Mouse (Mus musculus) G1E (cell line): ENCODE data around the gene Adh1. TPM values are rescaled to one million over a fixed set of nuclear protein-coding genes. Genes with fewer than 3 reads are reported as not detected.
A peak's percentile ranks its signal among the peaks of the same experiment; 100 is the strongest.

Experiments
- ATAC-seq: 2 replicates; pipeline ENCODE4 v1.8.0; 2016; ENCODE audit warnings: mild to moderate bottlenecking; ENCODE audit not compliant: insufficient number of reproducible peaks, poor library complexity, low FRiP score, severe bottlenecking; ENCODE audit errors: extremely low read depth
- DNase-seq: peaks from one replicate; pipeline ENCODE4 v3.0.0; 2012; ENCODE audit warnings: low spot score
- H3K27me3 ChIP-seq: 2 replicates; pipeline ENCODE4 v1.6.1; 2012; ENCODE audit warnings: mild to moderate bottlenecking, low read length, inconsistent platforms; ENCODE audit not compliant: insufficient read depth
- H3K36me3 ChIP-seq: replicated peaks from 2 replicates; pipeline ENCODE3; 2012; ENCODE audit warnings: mild to moderate bottlenecking, inconsistent platforms
- H3K4me1 ChIP-seq: 2 replicates; pipeline ENCODE4 v1.6.1; 2012; ENCODE audit warnings: low read depth, low read length, inconsistent platforms, mixed read lengths; ENCODE audit not compliant: insufficient read depth
- H3K4me3 ChIP-seq: 2 replicates; pipeline ENCODE4 v1.5.1; 2012; ENCODE audit warnings: low read depth, mild to moderate bottlenecking, inconsistent platforms, low read length, moderate library complexity, mixed read lengths
- H3K9me3 ChIP-seq: replicated peaks from 2 replicates; pipeline ENCODE4 v1.6.1; 2012; ENCODE audit warnings: inconsistent platforms
- CTCF ChIP-seq: IDR thresholded peaks from 2 replicates; pipeline ENCODE4 v1.5.1; 2012; ENCODE audit warnings: low read depth, low read length, inconsistent platforms, mixed read lengths
- GATA1 ChIP-seq: IDR thresholded peaks from 2 replicates; pipeline ENCODE4 v1.6.1; 2012; ENCODE audit warnings: borderline replicate concordance, low read length, inconsistent platforms, mixed read lengths
- GATA2 ChIP-seq: IDR thresholded peaks from 2 replicates; pipeline ENCODE4 v1.6.1; 2012; ENCODE audit warnings: low read depth, low read length, inconsistent platforms, borderline replicate concordance
- POLR2AphosphoS5 ChIP-seq: IDR thresholded peaks from 2 replicates; pipeline ENCODE4 v1.6.1; 2012; ENCODE audit warnings: low read depth, low read length, inconsistent platforms; ENCODE audit not compliant: insufficient replicate concordance
- TAL1 ChIP-seq: conservative IDR thresholded peaks from 2 replicates; pipeline ENCODE4 v1.6.1; 2012; ENCODE audit warnings: low read depth, low read length, inconsistent platforms, mixed read lengths
- polyA plus RNA-seq: library from polyadenylated mRNA; stranded (reverse); fragments of >175 nt; gene quantifications from 2 replicates; pipeline ENCODE4 v1.2.3, GENCODE M21; 2012
- total RNA-seq, 2 experiments: library from RNA; stranded (forward) in 1 of 2; stranded (reverse) in 1 of 2; fragments of 200-1000 nt in 1 of 2; fragments of >200 nt in 1 of 2; fragmentation: Nextera tagmentation in 1 of 2; gene quantifications; 2 replicates each; pipeline ENCODE4 v1.2.3; 2014 to 2017

Adh1 gene
- total and polyA plus RNA-seq, 3 experiments, result 0.33 TPM; not detected in 2

GRCm38 (mm10) chr3:138221116-138221515 is 39.7 kb upstream of the Adh1 start:
- no peak for DNase-seq
- no peaks in the 10 kb centered on the region for H3K36me3 ChIP-seq
- H3K27me3 ChIP-seq, result peaks cover 5% of the 10 kb centered on the region; the same call in 1 of the 2 replicates
- TF ChIP-seq CTCF (no peak), POLR2AphosphoS5 (no peak), GATA2 (no peak), TAL1 (no peak), GATA1 (no peak)
- H3K4me3 ChIP-seq, result no peak overlapping the region
- H3K4me1 ChIP-seq, result no peaks in the 10 kb centered on the region
- ATAC-seq, result no peak
- no peaks in the 10 kb centered on the region for H3K9me3 ChIP-seq

DNA sequence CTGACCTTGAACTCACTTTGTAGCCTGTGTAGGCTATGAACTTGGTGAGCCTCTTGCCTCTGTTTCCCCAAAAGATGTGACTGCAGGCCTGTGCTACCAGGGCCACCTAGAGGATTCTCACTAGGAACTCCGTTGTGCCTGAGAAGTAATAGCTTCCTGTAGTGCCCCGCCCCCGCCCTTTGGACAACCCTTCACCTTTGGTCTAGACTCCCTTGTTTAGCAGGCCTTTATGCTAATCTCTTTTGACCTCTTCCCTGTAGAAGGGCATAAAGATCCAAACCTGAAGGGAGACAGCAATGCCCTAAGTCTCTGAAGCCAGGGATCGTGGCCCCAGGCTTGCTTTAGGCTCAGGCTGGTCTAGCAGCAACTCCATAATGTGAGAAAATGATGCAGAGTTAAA is 38.3 kb upstream of the Adh1 start:
- H3K9me3 ChIP-seq, result no peaks in the 10 kb centered on the region
- TF ChIP-seq POLR2AphosphoS5 (no peak), GATA2 (no peak), GATA1 (no peak), TAL1 (no peak)
- no peaks in the 10 kb centered on the region for H3K36me3 ChIP-seq
- H3K4me3 ChIP-seq, result no peak overlapping the region
- ATAC-seq (no peak), DNase-seq (no peak)
- H3K27me3 ChIP-seq, result peaks cover 5% of the 10 kb centered on the region; the same call in 1 of the 2 replicates
- H3K4me1 ChIP-seq, result no peaks in the 10 kb centered on the region

DNA sequence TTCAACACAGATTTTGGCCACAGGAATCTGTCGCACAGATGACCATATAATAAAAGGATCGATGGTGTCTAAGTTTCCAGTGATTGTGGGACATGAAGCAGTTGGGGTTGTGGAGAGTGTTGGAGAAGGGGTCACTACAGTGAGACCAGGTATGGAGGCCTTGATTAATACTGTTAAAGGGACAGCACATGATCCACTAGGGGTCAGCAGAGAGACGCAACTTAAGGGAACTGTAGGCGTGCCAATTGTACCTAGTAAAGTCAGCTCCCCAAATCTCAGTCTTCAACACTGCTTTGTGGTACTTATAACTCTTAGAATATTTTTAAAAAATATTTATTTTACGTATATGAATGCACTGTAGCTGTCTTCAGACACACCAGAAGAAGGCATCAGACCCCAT is 37.8 kb upstream of the Adh1 start:
- Histone ChIP-seq H3K4me3 (no peak overlapping the region), H3K27me3 (peaks cover 5% of the 10 kb centered on the region; the same call in 1 of the 2 replicates), H3K36me3 (no peaks in the 10 kb centered on the region), H3K9me3 (no peaks in the 10 kb centered on the region), H3K4me1 (no peaks in the 10 kb centered on the region)
- DNase-seq, result peak; percentile 19
- no peak for ATAC-seq
- TF ChIP-seq CTCF (peak; percentile 51), GATA1 (no peak), GATA2 (no peak), TAL1 (no peak)

- no peak for ATAC-seq
Observed at GRCm38 (mm10) chr3:138224363-138224954, 36.3 kb upstream of the Adh1 start.

GRCm38 (mm10) chr3:138225331-138225730 is 35.5 kb upstream of the Adh1 start:
- TF ChIP-seq CTCF, result no peak
- TF ChIP-seq GATA2, result no peak
- no peak for TF ChIP-seq TAL1
- TF ChIP-seq GATA1, result no peak
- no peak for TF ChIP-seq POLR2AphosphoS5
- H3K27me3 ChIP-seq, result peaks cover 9% of the 10 kb centered on the region; the same call in 1 of the 2 replicates
- no peak overlapping the region for H3K4me3 ChIP-seq
- no peaks in the 10 kb centered on the region for H3K9me3 ChIP-seq
- ATAC-seq, result no peak
- H3K36me3 ChIP-seq, result no peaks in the 10 kb centered on the region
- no peaks in the 10 kb centered on the region for H3K4me1 ChIP-seq
- DNase-seq, result no peak

More at GRCm38 (mm10) chr3:138224363-138224954, 36.3 kb upstream of the Adh1 start:
- Histone ChIP-seq H3K4me3 (no peak overlapping the region), H3K4me1 (no peaks in the 10 kb centered on the region), H3K27me3 (peaks cover 5% of the 10 kb centered on the region; the same call in 1 of the 2 replicates), H3K36me3 (no peaks in the 10 kb centered on the region), H3K9me3 (no peaks in the 10 kb centered on the region)
- TF ChIP-seq POLR2AphosphoS5, result no peak
- TF ChIP-seq CTCF, result no peak
- DNase-seq, result no peak

DNA sequence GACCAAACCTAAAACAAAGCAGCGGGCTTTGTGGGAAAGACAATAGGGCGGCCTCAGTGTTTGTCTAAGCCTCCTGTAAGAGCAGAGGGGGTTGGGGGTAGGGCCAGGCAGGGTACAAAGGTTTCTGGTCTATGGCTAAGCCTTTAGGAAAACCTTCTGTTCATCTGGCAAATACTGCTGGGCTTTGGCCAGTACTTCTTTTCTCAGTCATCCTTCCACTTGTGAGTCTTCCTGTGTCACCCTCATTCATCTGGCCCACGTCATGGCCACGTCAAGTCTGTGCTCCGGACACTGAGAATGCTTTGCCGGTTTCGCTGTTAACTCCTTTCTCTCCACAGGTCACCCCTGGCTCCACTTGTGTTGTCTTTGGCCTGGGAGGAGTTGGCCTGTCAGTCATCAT is 34.9 kb upstream of the Adh1 start:
- H3K36me3 ChIP-seq, result no peaks in the 10 kb centered on the region
- no peak overlapping the region for H3K4me3 ChIP-seq
- H3K9me3 ChIP-seq, result no peaks in the 10 kb centered on the region
- H3K4me1 ChIP-seq, result no peaks in the 10 kb centered on the region
- DNase-seq (no peak), ATAC-seq (no peak)
- no peak for TF ChIP-seq TAL1
- TF ChIP-seq GATA2, result no peak
- TF ChIP-seq POLR2AphosphoS5, result no peak
- no peak for TF ChIP-seq GATA1
- no peak for TF ChIP-seq CTCF
- peaks cover 10% of the 10 kb centered on the region; the same call in 1 of the 2 replicates for H3K27me3 ChIP-seq

GRCm38 (mm10) chr3:138226476-138226875 is 34.3 kb upstream of the Adh1 start:
- peaks cover 10% of the 10 kb centered on the region; the same call in 1 of the 2 replicates for H3K27me3 ChIP-seq
- DNase-seq, result no peak

More at GRCm38 (mm10) chr3:138226476-138226875, 34.3 kb upstream of the Adh1 start:
- no peaks in the 10 kb centered on the region for H3K9me3 ChIP-seq
- H3K4me3 ChIP-seq, result no peak overlapping the region
- H3K36me3 ChIP-seq, result no peaks in the 10 kb centered on the region
- no peaks in the 10 kb centered on the region for H3K4me1 ChIP-seq
- no peak for ATAC-seq
- TF ChIP-seq TAL1, result no peak
- no peak for TF ChIP-seq GATA2
- TF ChIP-seq CTCF, result no peak
- TF ChIP-seq GATA1, result no peak
- TF ChIP-seq POLR2AphosphoS5, result no peak
